ENCODE assay signal across 9 mouse cellular contexts in the genomic region with DNA sequence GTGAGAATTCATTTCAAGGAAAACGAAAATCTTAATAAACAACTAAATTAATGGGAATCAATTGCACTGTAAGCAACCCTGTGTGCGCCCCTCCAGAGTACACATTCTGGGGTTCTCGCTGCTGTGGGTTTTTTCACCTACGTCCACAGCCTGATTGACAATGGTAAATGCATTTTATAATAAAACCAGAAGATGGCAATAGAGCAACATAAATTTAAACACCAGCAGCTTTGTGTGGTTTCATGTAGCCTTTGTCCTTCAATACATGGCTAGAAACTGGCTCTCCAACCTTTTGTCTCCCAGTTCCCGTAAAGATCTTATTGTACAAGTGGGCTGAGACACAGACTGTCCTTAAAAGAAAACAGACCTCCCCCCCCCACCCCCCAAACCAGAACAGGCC. TPM values are rescaled to one million over a fixed set of nuclear protein-coding genes. Genes with fewer than 3 reads are reported as not detected.
DNase-seq lines count a peak whose midpoint lies in the region; ATAC-seq and TF ChIP-seq lines count a peak whose summit lies in the region.
"Had no signal": no experiment of that assay in that cellular context is flagged by ENCODE, and none has a peak within 500 bp of the region (broad histone marks: within the 10 kb centered on the region; RNA-seq: fewer than 3 reads in every experiment).

No protein-coding gene starts in this region.

- peak overlapping the region; percentile 44 for H3K4me2 ChIP-seq in intestine, embryonic 15.5 days (replicated peaks)
- peak overlapping the region; percentile 41 for H3K4me2 ChIP-seq in stomach, embryonic 16.5 days (ENCODE audit: low read depth, low read length)

- no peaks in the 10 kb centered on the region for H3K27me3 ChIP-seq in E14TG2a.4 (ENCODE audit: insufficient read depth, low read length)
- no peaks in the 10 kb centered on the region for H3K27me3 ChIP-seq in intestine, embryonic 15.5 days (replicated peaks)
- no peaks in the 10 kb centered on the region for H3K27me3 ChIP-seq in stomach, embryonic 16.5 days (ENCODE audit: control insufficient read depth, insufficient read depth, low read length)

- H3K4me1 ChIP-seq in E14TG2a.4 (replicated peaks; ENCODE audit: low read depth, low read length) = no peaks in the 10 kb centered on the region
- peaks cover 9% of the 10 kb centered on the region for H3K4me1 ChIP-seq in embryonic fibroblast, embryonic 13.5 days (ENCODE audit: control insufficient read depth, insufficient read depth, low read length)
- H3K4me1 ChIP-seq in intestine, embryonic 15.5 days (replicated peaks) = no peaks in the 10 kb centered on the region
- H3K4me1 ChIP-seq in stomach, embryonic 16.5 days (ENCODE audit: control insufficient read depth, insufficient read depth, low read length) = no peaks in the 10 kb centered on the region

- WGBS in intestine, embryonic 15.5 days = 23% methylated on average over 5 of the region's 5 CpGs
- whole genome bisulfite sequencing in stomach, embryonic 16.5 days = 17% methylated on average over 5 of the region's 5 CpGs

- no peaks in the 10 kb centered on the region for H3K9me3 ChIP-seq in E14TG2a.4 (ENCODE audit: low read length)
- no peaks in the 10 kb centered on the region for H3K9me3 ChIP-seq in intestine, embryonic 15.5 days
- H3K9me3 ChIP-seq in stomach, embryonic 16.5 days (replicated peaks; ENCODE audit: control insufficient read depth, low read length) = no peaks in the 10 kb centered on the region

- H3K4me3 ChIP-seq in E14TG2a.4 (replicated peaks; ENCODE audit: low read length) = no peak overlapping the region
- no peak overlapping the region for H3K4me3 ChIP-seq in embryonic fibroblast, embryonic 13.5 days (ENCODE audit: insufficient read depth, low read length)
- no peak overlapping the region for H3K4me3 ChIP-seq in intestine, embryonic 15.5 days (replicated peaks)
- H3K4me3 ChIP-seq in stomach, embryonic 16.5 days (replicated peaks; ENCODE audit: low read length) = 0 out of 2 replicates have a peak overlapping the region, but pooled peaks have one; percentile 11

- DNase-seq in frontal cortex, postnatal 14 days (ENCODE audit: low spot score in 2 of 2) = no peak
- DNase-seq in lung, postnatal 36 days = peak; percentile 33
- no peak for DNase-seq in gastrocnemius, postnatal 14 days

- H3K27ac ChIP-seq in embryonic fibroblast, embryonic 13.5 days (ENCODE audit: insufficient read depth, low read length) = peak overlapping the region; percentile 12; the same call in 1 of the 2 replicates
- H3K27ac ChIP-seq in intestine, embryonic 15.5 days = no peak overlapping the region
- H3K27ac ChIP-seq in stomach, embryonic 16.5 days (ENCODE audit: low read length) = peak overlapping the region; percentile 7; the same call in 1 of the 2 replicates
- H3K27ac ChIP-seq: macrophage had no signal

- no peak overlapping the region for H3K9ac ChIP-seq in intestine, embryonic 15.5 days
- H3K9ac ChIP-seq in stomach, embryonic 16.5 days (ENCODE audit: low read length) = 0 out of 2 replicates have a peak overlapping the region, but pooled peaks have one; percentile 19

- peak; percentile 93 for ATAC-seq in frontal cortex, adult (ENCODE audit: low TSS enrichment)
- peak; percentile 83 for ATAC-seq in intestine, embryonic 15.5 days
- peak; percentile 77 for ATAC-seq in stomach, embryonic 16.5 days (ENCODE audit: insufficient read depth, low FRiP score)

- intact Hi-C loops in gastrocnemius, postnatal 14 days (cut with DNase I; ENCODE audit: low total_unique reads) = no loop called here

- no peak for TF ChIP-seq POLR2A in embryonic fibroblast, embryonic 13.5 days (IDR thresholded peaks at IDR 0.05; ENCODE audit: low read depth, low read length)

- peak; percentile 21; the same call in 1 of the 2 replicates for TF ChIP-seq CTCF in E14TG2a.4 (conservative IDR thresholded peaks at IDR 0.05; ENCODE audit: low read length)
- no peak for TF ChIP-seq CTCF in embryonic fibroblast, embryonic 13.5 days (IDR thresholded peaks at IDR 0.05; ENCODE audit: borderline replicate concordance, insufficient read depth, low read length)

- no peaks in the 10 kb centered on the region for H3K36me3 ChIP-seq in E14TG2a.4 (ENCODE audit: insufficient read depth, low read length)
- H3K36me3 ChIP-seq in intestine, embryonic 15.5 days = no peaks in the 10 kb centered on the region
- H3K36me3 ChIP-seq in stomach, embryonic 16.5 days (ENCODE audit: control insufficient read depth, insufficient read depth, low read length) = no peaks in the 10 kb centered on the region

RNA-seq across cellular contexts. Expression of a gene that starts 33.0 kb away (rescaled TPM):
- 75.7 and 80.5 TPM in 2 replicates for polyA plus RNA-seq in embryonic fibroblast, embryonic 13.5 days (2011; ENCODE audit: insufficient read length, low read depth, missing spikeins)
- polyA plus RNA-seq in intestine, embryonic 15.5 days (2015; fragmentation: Nextera tagmentation; extraction: Ambion mirVana) = 227 and 229 TPM in 2 replicates
- 188 and 195 TPM in 2 replicates for polyA plus RNA-seq in stomach, embryonic 16.5 days (2015; fragmentation: Nextera tagmentation; extraction: Ambion mirVana)
- 100 to 1,000 TPM; 267 to 388 TPM for total RNA-seq in gastrocnemius, postnatal 14 days (2021)

RNA-seq across cellular contexts. Expression of a gene that starts 49.1 kb away (rescaled TPM):
- 0.95 TPM in 1 of 2 replicates, not detected in the other for polyA plus RNA-seq in embryonic fibroblast, embryonic 13.5 days (2011; ENCODE audit: insufficient read length, low read depth, missing spikeins)
- 9.3 and 18.1 TPM in 2 replicates for polyA plus RNA-seq in intestine, embryonic 15.5 days (2015; fragmentation: Nextera tagmentation; extraction: Ambion mirVana)
- polyA plus RNA-seq in stomach, embryonic 16.5 days (2015; fragmentation: Nextera tagmentation; extraction: Ambion mirVana) = 20.9 and 498 TPM in 2 replicates
- over 10,000 TPM; 30,782 to 31,244 TPM for total RNA-seq in gastrocnemius, postnatal 14 days (2021)
- polyA plus RNA-seq: macrophage had no signal
